Mouse (Mus musculus) G1E (cell line): ENCODE results near the gene Plxna4.

Experiments
- CTCF ChIP-seq: IDR thresholded peaks from 2 replicates; pipeline ENCODE4 v1.5.1; 2012; ENCODE audit warnings: low read depth, low read length, inconsistent platforms, mixed read lengths
- GATA1 ChIP-seq: IDR thresholded peaks from 2 replicates; pipeline ENCODE4 v1.6.1; 2012; ENCODE audit warnings: borderline replicate concordance, low read length, inconsistent platforms, mixed read lengths
- POLR2AphosphoS5 ChIP-seq: IDR thresholded peaks from 2 replicates; pipeline ENCODE4 v1.6.1; 2012; ENCODE audit warnings: low read depth, low read length, inconsistent platforms; ENCODE audit not compliant: insufficient replicate concordance
- TAL1 ChIP-seq: conservative IDR thresholded peaks from 2 replicates; pipeline ENCODE4 v1.6.1; 2012; ENCODE audit warnings: low read depth, low read length, inconsistent platforms, mixed read lengths

DNA sequence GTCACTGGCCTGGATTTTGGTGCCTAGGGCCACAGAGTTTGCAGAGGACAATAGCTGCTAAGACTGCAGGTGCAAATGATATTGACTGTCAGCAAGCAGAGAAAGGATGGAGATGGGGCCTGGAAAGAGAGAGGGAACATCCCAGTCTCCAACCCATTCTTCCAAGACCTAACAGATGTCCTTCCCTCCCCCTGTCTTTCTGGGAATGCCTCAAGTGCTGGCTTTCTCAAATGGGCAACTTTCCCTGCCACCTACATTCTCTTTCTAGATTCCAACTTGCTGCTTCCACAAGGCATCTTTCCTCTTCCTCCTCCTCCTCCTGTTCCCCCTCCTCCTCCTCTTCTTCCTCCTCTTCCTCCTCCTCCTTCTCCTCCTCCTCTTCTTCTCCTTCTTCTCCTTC, 136.1 kb downstream of the Plxna4 start:
- TF ChIP-seq CTCF (no peak), TAL1 (no peak), GATA1 (no peak), POLR2AphosphoS5 (no peak)
